Mouse (Mus musculus) layer of hippocampus, postnatal 25 days (tissue): ENCODE data around the gene Cbln3. TPM values are rescaled to one million over a fixed set of nuclear protein-coding genes. Genes with fewer than 3 reads are reported as not detected.

Source experiments
- DNase-seq, 2 experiments: peaks; one replicate each; pipeline ENCODE4 v3.0.0; 2022; ENCODE audit warnings: mixed read lengths in 2 of 2, low spot score in 1 of 2; ENCODE audit errors: extremely low spot score in 1 of 2
- total RNA-seq, 2 experiments: library from RNA; stranded (reverse); gene quantifications; 2 replicates each; pipeline ENCODE4 v1.2.3; 2021

The Cbln3 gene
- total RNA-seq, 2 experiments from 2014 or later: 0.42 to 1.4 TPM

GRCm38 (mm10) chr14:55852646-55853551 is 31.3 kb downstream of the Cbln3 start:
- DNase-seq: no peak

DNA sequence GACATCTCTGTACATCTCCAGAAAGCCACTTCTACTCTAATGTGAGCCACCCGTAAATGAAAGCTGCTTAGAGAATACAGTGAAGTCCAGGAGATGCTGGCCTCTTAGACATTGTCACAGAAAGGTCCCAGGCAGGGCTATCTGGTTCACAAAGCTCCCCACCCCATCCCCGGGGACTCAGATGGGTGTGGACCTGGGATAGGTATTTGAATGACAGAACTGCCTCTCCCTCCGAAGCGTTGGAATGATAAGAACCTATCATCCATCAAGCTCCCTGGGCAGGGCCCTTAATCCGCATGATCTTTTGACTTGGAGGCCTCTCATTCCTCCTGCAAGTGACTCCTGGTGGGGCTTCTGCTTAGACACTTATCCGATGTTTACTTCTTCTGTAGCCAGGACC is 33.3 kb downstream of the Cbln3 start:
- no peak for DNase-seq

GRCm38 (mm10) chr14:55845506-55846294 is 38.5 kb downstream of the Cbln3 start:
- no peak for DNase-seq

DNA sequence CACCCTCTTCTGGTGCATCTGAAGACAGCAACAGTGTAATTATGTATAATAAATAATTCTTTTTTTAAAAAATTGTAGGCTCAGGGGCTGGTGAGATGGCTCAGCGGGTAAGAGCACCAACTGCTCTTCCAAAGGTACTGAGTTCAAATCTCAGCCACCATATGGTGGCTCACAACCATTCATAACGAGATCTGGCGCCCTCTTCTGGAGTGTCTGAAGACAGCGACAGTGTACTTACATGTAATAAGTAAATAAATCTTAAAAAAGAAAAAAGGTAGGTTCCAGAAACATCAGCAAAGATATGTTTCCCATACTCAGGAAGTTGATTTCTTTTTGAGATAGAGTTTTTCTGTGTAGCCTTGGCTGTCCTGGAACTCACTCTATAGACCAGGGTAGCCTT is 41.4 kb downstream of the Cbln3 start:
- no peak for DNase-seq

- no peak for DNase-seq
Observed at GRCm38 (mm10) chr14:55840853-55841366, 43.3 kb downstream of the Cbln3 start.

- no peak for DNase-seq
Observed at GRCm38 (mm10) chr14:55838740-55839139, 45.5 kb downstream of the Cbln3 start.

DNA sequence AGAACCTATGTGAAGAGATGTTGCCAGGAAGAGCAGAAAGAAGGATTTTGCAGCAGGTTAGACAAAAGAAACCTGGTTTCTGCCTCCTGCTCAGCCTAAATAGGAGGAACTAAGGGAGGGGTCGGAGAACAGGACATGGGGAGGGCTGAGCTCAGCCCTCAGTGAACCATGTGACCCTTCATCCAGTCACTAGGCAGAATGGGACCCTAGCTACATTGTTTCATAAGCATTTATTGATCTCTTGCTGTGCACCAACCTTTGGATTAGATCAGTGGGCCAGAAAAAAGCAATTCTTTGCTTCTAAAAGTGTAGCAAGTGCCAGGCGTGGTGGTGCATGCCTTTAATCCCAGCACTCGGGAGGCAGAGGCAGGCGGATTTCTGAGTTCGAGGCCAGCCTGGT is 45.9 kb downstream of the Cbln3 start:
- DNase-seq: no peak

GRCm38 (mm10) chr14:55834808-55835533 is 49.2 kb downstream of the Cbln3 start:
- no peak for DNase-seq

GRCm38 (mm10) chr14:55833126-55833525 is 51.1 kb downstream of the Cbln3 start:
- no peak for DNase-seq

- no peak for DNase-seq
Observed at GRCm38 (mm10) chr14:55830331-55830730, 53.9 kb downstream of the Cbln3 start.

DNA sequence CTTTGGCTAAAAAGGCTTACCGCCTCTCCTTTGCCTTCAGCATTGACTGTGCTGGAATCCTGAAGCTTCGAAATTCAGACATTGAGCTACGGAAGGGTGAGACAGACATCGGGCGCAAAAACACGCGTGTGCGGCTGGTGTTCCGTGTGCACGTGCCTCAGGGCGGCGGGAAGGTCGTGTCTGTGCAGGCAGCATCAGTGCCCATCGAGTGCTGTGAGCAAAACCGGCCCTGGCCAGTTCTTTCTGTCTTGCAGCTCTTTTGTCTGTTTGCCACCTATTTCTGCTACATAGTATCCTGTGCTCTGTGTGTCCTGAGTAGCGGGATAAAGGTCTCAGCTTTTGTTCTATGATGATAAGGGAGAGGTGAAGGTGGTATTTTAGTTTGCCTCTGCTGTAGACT is 54.3 kb downstream of the Cbln3 start:
- no peak for DNase-seq

Other genes with a start within 250 kb of the Cbln3 start
- gene Ipo4, start 248.4 kb downstream of the Cbln3 start, total RNA-seq: 100 to 1,000 TPM; 118 to 121 TPM
- 1 to 10 TPM; 2.1 to 6.3 TPM for gene Gm49378, start 246.5 kb downstream of the Cbln3 start, total RNA-seq
- gene Tm9sf1, start 240.6 kb downstream of the Cbln3 start, total RNA-seq: 10 to 100 TPM; 42.2 to 49.7 TPM
- under 1 TPM; 0.71 to 0.94 TPM for gene Tssk4, start 234.2 kb downstream of the Cbln3 start, total RNA-seq
- 10 to 100 TPM; 49.2 to 50.4 TPM for gene Mdp1, start 223.9 kb downstream of the Cbln3 start, total RNA-seq
- gene Gmpr2, start 212.5 kb downstream of the Cbln3 start, total RNA-seq: 10 to 100 TPM; 26.8 to 29.3 TPM
- gene Nedd8, start 212.3 kb downstream of the Cbln3 start, total RNA-seq: 100 to 1,000 TPM; 303 to 311 TPM
- gene Tinf2, start 202.6 kb downstream of the Cbln3 start, total RNA-seq: 10 to 100 TPM; 14.0 to 14.9 TPM
- gene Tgm1, start 170.5 kb downstream of the Cbln3 start, total RNA-seq: under 1 TPM; 0.17 to 0.23 TPM
- gene Rabggta, start 162.1 kb downstream of the Cbln3 start, total RNA-seq: 10 to 100 TPM; 40.1 to 45.0 TPM
- gene Dhrs1, start 138.7 kb downstream of the Cbln3 start, total RNA-seq: 10 to 100 TPM; 78.3 to 94.9 TPM
- gene Nop9, start 138.7 kb downstream of the Cbln3 start, total RNA-seq: 10 to 100 TPM; 13.4 to 13.6 TPM
- 1 to 10 TPM; 1.4 to 2.1 TPM for gene Cideb, start 125.9 kb downstream of the Cbln3 start, total RNA-seq
- gene Ltb4r2, start 123.0 kb downstream of the Cbln3 start, total RNA-seq: under 1 TPM; 0.10 to 0.19 TPM
- gene Ltb4r1, start 118.4 kb downstream of the Cbln3 start, total RNA-seq: under 1 TPM in 1 of 2 experiments, not detected in 1; 0.32 TPM
- 1 to 10 TPM; 3.9 to 5.9 TPM for gene Adcy4, start 100.3 kb downstream of the Cbln3 start, total RNA-seq
- gene Ripk3, start 95.5 kb downstream of the Cbln3 start, total RNA-seq: 1 to 10 TPM in 1 of 2 experiments, under 1 TPM in 1; 0.61 to 1.2 TPM
- gene Nfatc4, start 61.2 kb downstream of the Cbln3 start, total RNA-seq: 1 to 10 TPM; 1.6 to 3.9 TPM
- gene Nynrin, start 30.4 kb downstream of the Cbln3 start, total RNA-seq: 10 to 100 TPM in 1 of 2 experiments, 1 to 10 TPM in 1; 8.5 to 10.7 TPM
- gene Khnyn, start 555 bp upstream of the Cbln3 start, total RNA-seq: 10 to 100 TPM; 10.5 to 12.1 TPM
- 10 to 100 TPM; 74.9 to 79.0 TPM for gene Sdr39u1, start 15.9 kb upstream of the Cbln3 start, total RNA-seq
- under 1 TPM in 1 of 2 experiments, not detected in 1; 0.59 TPM for gene Cma1, start 60.3 kb upstream of the Cbln3 start, total RNA-seq
- not detected for gene Cma2, start 66.6 kb upstream of the Cbln3 start, total RNA-seq
- not detected for gene Mcpt1, start 133.6 kb upstream of the Cbln3 start, total RNA-seq
- gene Mcpt9, start 146.1 kb upstream of the Cbln3 start, total RNA-seq: not detected
- gene Mcpt2, start 157.6 kb upstream of the Cbln3 start, total RNA-seq: not detected
- gene Mcpt4, start 177.9 kb upstream of the Cbln3 start, total RNA-seq: 1 to 10 TPM in 1 of 2 experiments, not detected in 1; 1.1 TPM
- gene Mcpt8, start 200.9 kb upstream of the Cbln3 start, total RNA-seq: not detected
- not detected for gene Ctsg, start 218.2 kb upstream of the Cbln3 start, total RNA-seq
- not detected for gene Gzme, start 236.2 kb upstream of the Cbln3 start, total RNA-seq
- not detected for gene Gzmd, start 248.2 kb upstream of the Cbln3 start, total RNA-seq